Mouse (Mus musculus) E14TG2a.4 (cell line): Measurements from ENCODE around the gene Slc8a1.

Source experiments
- CTCF ChIP-seq: conservative IDR thresholded peaks from 2 replicates; pipeline ENCODE4 v1.5.1; 2014; ENCODE audit warnings: low read length
- NANOG ChIP-seq: IDR thresholded peaks from 2 replicates; pipeline ENCODE4 v1.6.1; 2014; ENCODE audit warnings: borderline replicate concordance, low read length, mixed read lengths
- POU5F1 ChIP-seq: IDR thresholded peaks from 2 replicates; pipeline ENCODE4 v1.6.1; 2014; ENCODE audit warnings: low read length, borderline replicate concordance

- TF ChIP-seq CTCF (no peak), NANOG (no peak), POU5F1 (no peak)
Measured at GRCm38 (mm10) chr17:81586759-81587158, 151.4 kb downstream of the Slc8a1 start.
